Mouse (Mus musculus) retina, adult 2 months (tissue): ENCODE measurements at regions not wholly inside any gene's neighbourhood (a gene's known extent, or its start where the extent isn't known, plus 50 kb on each side); places are given as distances from the start of the nearest gene placed in this dataset.
A peak's percentile ranks its signal among the peaks of the same experiment; 100 is the strongest.

ENCODE experiments used
- DNase-seq: peaks from one replicate; pipeline ENCODE4 v3.0.0-alpha.2; 2012; ENCODE audit warnings: low read depth, low spot score

GRCm38 (mm10) chr9:100097028-100097427 is 221.1 kb upstream of the Sox14 start:
- no peak for DNase-seq

GRCm38 (mm10) chr9:100095559-100095959 is 219.6 kb upstream of the Sox14 start:
- DNase-seq = no peak

DNA sequence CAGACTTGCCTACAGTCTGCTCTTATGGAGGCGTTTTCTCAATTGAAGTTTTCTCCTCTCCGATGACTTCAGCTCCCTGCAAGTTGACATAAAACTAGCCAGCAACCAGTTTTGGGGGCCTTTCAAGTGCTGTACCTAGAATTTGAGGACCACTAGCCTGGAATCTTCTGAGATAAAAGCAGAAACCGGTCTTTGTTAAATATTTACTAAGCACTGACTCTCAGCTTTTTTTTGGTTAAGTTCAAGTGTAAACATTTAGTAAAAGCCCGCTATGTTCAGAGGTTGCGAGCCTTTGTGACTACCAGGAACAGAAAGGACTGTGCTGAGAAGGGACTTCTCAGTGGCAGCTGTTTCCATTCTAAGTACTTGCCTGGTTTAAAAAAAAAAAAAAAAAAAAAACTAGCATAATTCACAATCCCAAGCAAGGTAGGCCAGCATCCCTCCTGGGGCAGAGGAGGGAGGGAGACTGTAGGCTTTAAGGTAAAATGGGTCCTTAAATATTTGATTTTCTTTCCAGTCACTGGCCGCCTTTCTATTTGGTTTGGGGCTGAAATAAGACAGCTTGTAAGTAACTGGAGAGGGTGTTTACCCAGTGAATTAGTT is 219.1 kb upstream of the Sox14 start:
- no peak for DNase-seq

- DNase-seq = no peak
These were observed 195.2 kb upstream of the Sox14 start for GRCm38 (mm10) chr9:100071141-100071540.

DNA sequence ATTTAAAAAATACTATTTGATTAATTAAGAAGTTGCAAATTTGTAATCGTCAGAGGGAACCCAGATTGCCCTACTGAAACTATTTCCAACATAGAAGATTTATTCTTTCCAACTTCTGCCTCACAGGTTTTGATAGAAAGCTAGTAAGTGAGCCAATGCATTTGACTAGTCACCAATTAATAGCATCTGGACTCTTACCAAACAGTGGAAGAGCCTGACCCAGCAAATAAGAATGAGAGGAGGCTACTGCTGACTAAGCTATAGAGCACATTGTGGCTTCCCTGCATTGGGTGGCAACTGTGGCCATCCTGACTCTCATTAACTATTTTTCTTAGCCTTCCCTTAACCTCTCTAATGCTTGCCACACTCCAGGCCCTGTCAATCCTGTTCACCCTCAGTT is 182.6 kb upstream of the Sox14 start:
- no peak for DNase-seq

DNA sequence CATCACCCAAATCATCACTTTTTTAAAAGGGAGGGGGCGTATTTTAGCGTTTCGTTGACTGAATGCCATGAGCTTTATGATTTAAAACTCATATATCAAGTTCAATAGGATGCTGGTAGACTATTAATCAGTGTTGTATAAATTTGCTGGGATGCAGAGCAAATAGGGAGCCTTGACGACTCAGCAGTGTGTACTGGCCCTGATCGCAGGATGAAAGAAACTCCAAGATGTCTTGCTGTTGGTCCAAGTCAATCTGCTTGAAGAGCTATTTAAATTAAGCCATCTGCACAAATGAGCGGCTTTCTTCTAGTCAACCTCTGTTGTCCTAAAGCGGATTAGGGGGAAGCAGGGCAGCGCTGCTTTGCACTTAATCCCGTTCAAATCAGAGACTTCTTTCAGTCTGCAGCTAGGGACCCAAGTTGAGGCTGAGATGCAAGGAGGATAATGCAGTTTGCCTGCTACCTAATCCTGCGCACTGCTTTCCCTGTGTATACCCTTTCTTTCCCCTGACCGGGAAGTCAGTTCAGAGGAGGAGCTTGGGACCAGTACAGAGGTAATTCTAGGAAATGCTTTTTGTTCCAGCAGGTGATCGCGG is 170.3 kb upstream of the Sox14 start:
- peak; percentile 53 for DNase-seq

- no peak for DNase-seq
These were observed 169.7 kb upstream of the Sox14 start for GRCm38 (mm10) chr9:100045636-100046035.

GRCm38 (mm10) chr9:100041776-100042175 is 165.8 kb upstream of the Sox14 start:
- no peak for DNase-seq

DNA sequence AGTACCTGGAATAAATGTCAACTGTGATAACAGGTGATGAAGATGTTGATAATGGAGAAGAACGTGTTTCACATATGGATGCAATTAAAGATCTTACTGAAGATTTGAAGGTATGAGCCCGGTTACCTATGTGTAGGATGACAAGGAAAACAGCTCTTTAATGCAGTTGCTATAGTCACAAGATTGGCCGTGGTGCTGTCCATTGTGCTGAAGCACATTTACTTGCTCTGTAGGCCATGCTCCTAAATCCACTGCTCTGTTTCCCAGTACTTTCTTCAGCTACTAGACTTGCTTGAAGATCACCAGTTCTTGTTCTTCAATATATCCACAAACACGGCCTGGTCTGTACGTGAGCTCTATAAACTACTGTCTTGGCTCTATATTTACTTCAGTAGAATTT is 147.7 kb upstream of the Sox14 start:
- DNase-seq = no peak

DNA sequence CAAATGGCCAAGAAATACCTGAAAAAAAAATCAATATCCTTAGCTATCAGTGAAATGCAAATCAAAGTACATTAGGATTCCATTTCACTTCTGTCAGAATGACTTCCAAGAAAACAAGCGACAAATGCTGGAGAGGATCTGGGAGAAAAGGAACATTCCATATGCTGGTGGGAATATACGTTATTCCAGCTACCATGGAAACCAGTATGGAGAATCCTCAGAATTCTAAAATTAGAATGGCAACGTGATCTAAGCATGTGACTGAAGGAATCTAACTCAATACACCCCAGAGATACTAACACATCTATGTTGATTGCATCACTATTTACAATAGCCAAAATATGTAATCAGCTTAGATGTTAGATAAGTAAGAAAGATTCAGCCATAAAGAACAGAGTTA is 146.1 kb upstream of the Sox14 start:
- no peak for DNase-seq

DNA sequence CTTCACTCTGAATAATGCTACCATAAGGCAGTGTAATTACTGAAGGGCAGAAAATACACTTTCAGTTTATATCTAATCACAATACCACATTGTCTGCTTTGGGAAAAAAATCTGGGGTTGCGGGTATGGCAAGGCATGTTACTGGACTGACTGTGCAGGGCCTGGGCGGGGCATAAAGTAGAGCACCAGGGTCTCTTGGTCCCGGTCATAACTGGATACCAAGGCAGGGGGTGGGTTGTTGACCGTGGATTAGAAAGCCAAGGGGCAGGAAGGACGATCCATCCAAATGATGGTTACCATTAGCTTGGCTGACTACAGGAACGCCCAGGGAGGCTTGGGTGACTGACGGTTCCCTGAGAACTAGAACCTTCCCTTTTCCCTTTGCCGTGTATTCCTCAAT is 119.2 kb upstream of the Sox14 start:
- no peak for DNase-seq

DNA sequence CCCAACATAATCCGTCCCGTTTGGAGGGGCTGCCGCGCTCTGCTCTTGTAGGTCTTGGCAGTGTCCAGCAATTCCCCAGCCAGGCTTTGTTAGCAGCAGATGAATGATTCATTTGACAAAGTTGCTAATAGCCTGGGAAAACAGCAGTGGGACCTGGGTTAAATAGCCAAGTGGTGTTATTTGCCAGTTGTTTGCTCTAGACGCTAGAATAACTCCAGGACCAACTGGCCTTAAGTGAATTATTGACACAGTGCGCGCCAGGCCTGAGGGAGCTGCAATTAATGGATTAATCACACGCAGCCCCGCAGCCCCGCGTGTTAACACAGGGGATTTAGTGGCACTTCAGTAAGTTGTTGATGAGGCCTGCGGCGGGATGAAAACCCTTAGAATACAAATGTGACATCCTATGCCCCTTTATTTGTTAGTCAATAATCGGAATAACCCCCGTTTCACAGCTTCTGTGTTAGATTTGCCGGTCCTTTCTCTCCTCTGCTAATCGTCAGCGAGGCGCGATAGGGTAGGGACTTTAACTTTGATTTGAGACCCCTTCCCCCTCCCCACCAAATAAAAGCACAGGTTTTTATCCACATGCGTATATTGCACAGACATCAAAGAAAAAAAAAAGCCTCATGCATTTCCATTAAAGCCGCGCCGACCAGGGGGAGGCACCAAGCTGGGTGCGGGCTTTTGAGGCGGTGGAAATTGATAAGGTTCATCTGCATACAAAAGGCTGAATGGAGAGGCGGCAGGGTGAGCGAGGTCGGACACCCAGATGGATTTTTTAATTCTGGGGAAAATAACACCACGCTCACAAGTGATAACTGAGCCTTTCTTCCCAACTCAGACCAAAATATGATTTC is 118.5 kb upstream of the Sox14 start:
- no peak for DNase-seq

DNA sequence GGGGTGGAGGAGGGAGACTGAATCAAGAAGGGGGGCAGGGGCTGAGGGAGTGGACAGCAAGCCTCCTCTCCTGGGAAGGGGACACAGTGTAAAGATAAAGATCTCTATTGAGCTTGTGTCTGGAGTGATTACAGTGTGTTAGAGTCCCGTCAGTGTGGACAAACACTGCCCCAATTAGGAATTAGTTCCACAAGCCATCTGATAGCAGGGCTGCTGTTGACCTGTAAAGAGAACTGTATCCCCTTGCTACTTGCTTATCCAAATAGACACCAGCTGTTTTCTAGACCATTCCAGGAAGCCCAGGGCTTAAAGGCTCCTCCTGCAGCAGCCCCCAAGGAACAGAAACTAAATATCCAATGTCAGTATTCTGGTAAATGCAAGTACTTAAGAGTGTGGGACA is 111.4 kb upstream of the Sox14 start:
- DNase-seq = no peak

- no peak for DNase-seq
These were observed 104.8 kb upstream of the Sox14 start for GRCm38 (mm10) chr9:99980734-99981133.

DNA sequence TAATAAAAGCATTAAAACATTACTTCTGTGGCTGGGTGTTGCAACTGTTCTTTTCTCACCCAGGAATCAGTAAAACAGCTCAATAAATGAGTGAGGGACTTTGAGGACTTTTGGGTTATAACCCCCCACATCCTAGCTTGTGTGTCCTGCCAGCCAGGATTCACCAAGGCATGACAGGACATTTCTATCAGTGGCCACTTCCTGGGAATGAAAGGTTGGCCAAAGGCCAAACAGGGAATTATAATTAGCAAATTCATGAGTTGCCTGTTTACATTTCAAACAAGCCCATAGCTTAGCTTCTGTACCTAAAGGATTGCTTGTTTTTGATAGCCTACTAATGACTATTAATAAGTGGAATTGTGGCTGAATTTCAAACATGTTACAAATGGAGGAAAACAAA is 85.6 kb upstream of the Sox14 start:
- no peak for DNase-seq

GRCm38 (mm10) chr9:99954720-99955119 is 78.8 kb upstream of the Sox14 start:
- no peak for DNase-seq

- no peak for DNase-seq
These were observed 78.2 kb upstream of the Sox14 start for GRCm38 (mm10) chr9:99954038-99954618.
